Mouse (Mus musculus) kidney, embryonic 14.5 days (tissue): ENCODE data around the gene Magohb. TPM values are rescaled to one million over a fixed set of nuclear protein-coding genes. Genes with fewer than 3 reads are reported as not detected.
"Not testable (repeated sequence)": the region's sequence is repeated elsewhere in the genome, so short reads cannot be mapped to it uniquely, and the experiment has no call there.

Experiments
- ATAC-seq: fragments of 200-750 bp; cut with Nextera tagmentation; 2 replicates; pipeline ENCODE4 v1.8.0; 2017; ENCODE audit warnings: moderate number of reproducible peaks, mild to moderate bottlenecking, moderate TSS enrichment, moderate library complexity; ENCODE audit not compliant: low FRiP score, low TSS enrichment
- H3K27ac ChIP-seq: fragments of 300-500 bp; sonication (generic); 2 replicates; pipeline ENCODE4 v1.5.1; 2014; ENCODE audit warnings: low read depth, mild to moderate bottlenecking, low read length, moderate library complexity, mixed read lengths
- H3K27me3 ChIP-seq: fragments of 300-500 bp; sonication (generic); 2 replicates; pipeline ENCODE4 v1.6.1; 2014; ENCODE audit warnings: mild to moderate bottlenecking, low read length; ENCODE audit not compliant: control insufficient read depth, insufficient read depth
- H3K36me3 ChIP-seq: fragments of 300-500 bp; sonication (generic); 2 replicates; pipeline ENCODE4 v1.6.1; 2014; ENCODE audit warnings: low read length, mixed read lengths; ENCODE audit not compliant: control insufficient read depth, insufficient read depth
- H3K4me1 ChIP-seq: fragments of 300-500 bp; sonication (generic); 2 replicates; pipeline ENCODE4 v1.6.1; 2014; ENCODE audit warnings: low read length, mixed read lengths; ENCODE audit not compliant: control insufficient read depth, insufficient read depth
- H3K4me2 ChIP-seq: fragments of 300-500 bp; sonication (generic); replicated peaks from 2 replicates; pipeline ENCODE4 v1.6.1; 2014; ENCODE audit warnings: low read depth, mild to moderate bottlenecking, low read length
- H3K4me3 ChIP-seq: fragments of 300-500 bp; sonication (generic); 2 replicates; pipeline ENCODE4 v1.5.1; 2014; ENCODE audit warnings: mild to moderate bottlenecking, low read length
- H3K9ac ChIP-seq: fragments of 300-500 bp; sonication (generic); 2 replicates; pipeline ENCODE4 v1.6.1; 2014; ENCODE audit warnings: low read depth, mild to moderate bottlenecking, low read length, moderate library complexity
- H3K9me3 ChIP-seq: fragments of 300-500 bp; sonication (generic); 2 replicates; pipeline ENCODE4 v1.6.1; 2016; ENCODE audit warnings: low read length; ENCODE audit not compliant: control insufficient read depth
- WGBS: fragments of 180-500 bp; shearing (Covaris S2); extraction: QIAGEN DNeasy Blood & Tissue Kit; methylation state at CpG from one replicate; pipeline ENCODE4 v1.1.7; 2014; 5-methylcytosine and 5-hydroxymethylcytosine counted together
- polyA plus RNA-seq: library from polyadenylated mRNA; unstranded; fragments of >200 nt; fragmentation: Nextera tagmentation; extraction: Ambion mirVana; gene quantifications from 2 replicates; pipeline ENCODE4 v1.2.1, GENCODE M21; 2014

Magohb gene
- polyA plus RNA-seq, 1 experiment from 2014 or later, result 75.4 TPM

DNA sequence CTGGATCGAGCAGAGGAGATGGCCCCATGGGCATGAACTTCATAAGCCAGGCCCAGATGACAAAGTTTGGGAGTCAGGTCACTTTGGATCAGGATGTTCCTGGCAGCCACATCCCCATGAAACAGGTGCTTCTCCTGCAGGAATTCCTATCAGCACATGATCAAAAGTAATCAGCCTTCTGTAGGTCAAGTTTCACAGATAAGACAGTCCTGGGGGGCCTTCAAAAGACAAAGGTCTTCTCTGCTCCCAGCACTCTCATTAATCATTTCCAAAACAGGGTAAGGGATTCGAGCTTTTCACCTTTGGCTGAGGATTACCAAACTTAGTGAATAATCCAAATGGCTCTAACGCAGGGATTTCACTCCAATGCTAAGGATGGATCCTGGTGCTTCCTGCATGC is 11.7 kb upstream of the Magohb start:
- 59% methylated on average over 3 of the region's 3 CpGs for WGBS
- no peak overlapping the region for H3K27ac ChIP-seq
- no peak overlapping the region for H3K9ac ChIP-seq
- H3K4me3 ChIP-seq, result no peak overlapping the region
- no peaks in the 10 kb centered on the region for H3K4me1 ChIP-seq
- no peaks in the 10 kb centered on the region for H3K27me3 ChIP-seq
- no peak for ATAC-seq
- no peaks in the 10 kb centered on the region for H3K9me3 ChIP-seq
- no peak overlapping the region for H3K4me2 ChIP-seq
- H3K36me3 ChIP-seq, result no peaks in the 10 kb centered on the region

DNA sequence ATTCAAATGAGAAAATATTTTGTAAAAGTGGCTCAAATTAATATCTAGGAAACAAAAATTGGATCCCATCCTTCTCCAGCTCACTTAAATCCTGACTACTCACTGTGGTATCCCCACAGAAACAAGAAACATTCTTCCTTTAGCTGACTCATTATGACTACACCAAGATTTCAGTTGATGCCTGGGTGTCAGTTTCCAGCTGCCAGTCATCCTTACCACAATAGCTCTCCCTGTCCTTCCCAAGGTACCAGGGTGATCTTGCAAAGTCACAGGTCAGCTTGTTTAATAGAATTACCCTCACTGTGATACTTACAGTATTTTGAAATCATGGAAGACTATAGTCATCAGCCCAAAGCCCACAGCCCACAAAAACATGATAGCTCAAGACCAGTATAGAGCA is 5.5 kb upstream of the Magohb start:
- H3K27ac ChIP-seq, result no peak overlapping the region
- no peaks in the 10 kb centered on the region for H3K36me3 ChIP-seq
- no peaks in the 10 kb centered on the region for H3K27me3 ChIP-seq

DNA sequence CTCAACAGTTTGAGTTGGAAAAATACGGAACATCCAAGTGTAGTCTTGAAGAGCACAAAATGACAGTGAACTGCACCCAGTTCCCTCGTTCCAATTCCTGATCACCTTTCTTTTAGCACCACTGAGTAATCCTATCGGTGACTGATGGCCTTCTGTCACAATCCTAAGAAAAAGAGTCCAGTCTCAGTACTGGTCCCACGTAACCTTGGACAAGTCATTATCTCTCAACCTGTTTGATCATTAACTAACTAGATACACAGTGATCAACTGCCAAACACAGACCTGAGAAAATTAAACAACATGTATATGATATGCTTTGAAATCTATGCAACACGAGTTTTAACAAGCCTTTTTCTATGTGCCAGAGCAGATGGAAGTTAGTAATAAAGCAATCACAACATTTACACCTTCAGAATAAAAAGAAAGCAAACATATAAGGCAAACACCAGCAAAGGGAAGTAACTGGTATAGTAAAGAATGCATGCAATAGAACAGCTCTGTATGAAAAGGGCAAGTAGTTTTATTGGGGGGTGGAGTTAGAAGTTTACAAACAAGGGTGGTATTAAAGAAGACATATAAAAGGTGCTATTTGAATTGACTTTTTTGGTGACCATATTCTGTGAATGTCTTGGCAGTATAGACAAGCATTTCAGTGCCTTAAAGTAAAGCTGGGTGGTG is 1.5 kb upstream of the Magohb start:
- ATAC-seq, result no peak
- H3K4me1 ChIP-seq, result peaks cover 8% of the 10 kb centered on the region; the same call in 1 of the 2 replicates
- H3K9ac ChIP-seq, result no peak overlapping the region
- no peaks in the 10 kb centered on the region for H3K9me3 ChIP-seq
- H3K4me3 ChIP-seq, result no peak overlapping the region
- H3K36me3 ChIP-seq, result no peaks in the 10 kb centered on the region
- H3K27me3 ChIP-seq, result no peaks in the 10 kb centered on the region
- WGBS, result 82% methylated on average over 5 of the region's 5 CpGs
- H3K4me2 ChIP-seq, result no peak overlapping the region
- H3K27ac ChIP-seq, result no peak overlapping the region

More for the DNA sequence above, 5.5 kb upstream of the Magohb start:
- H3K9ac ChIP-seq, result no peak overlapping the region
- no peak for ATAC-seq
- no peak overlapping the region for H3K4me3 ChIP-seq
- no peak overlapping the region for H3K4me2 ChIP-seq
- H3K9me3 ChIP-seq, result no peaks in the 10 kb centered on the region
- H3K4me1 ChIP-seq, result no peaks in the 10 kb centered on the region

DNA sequence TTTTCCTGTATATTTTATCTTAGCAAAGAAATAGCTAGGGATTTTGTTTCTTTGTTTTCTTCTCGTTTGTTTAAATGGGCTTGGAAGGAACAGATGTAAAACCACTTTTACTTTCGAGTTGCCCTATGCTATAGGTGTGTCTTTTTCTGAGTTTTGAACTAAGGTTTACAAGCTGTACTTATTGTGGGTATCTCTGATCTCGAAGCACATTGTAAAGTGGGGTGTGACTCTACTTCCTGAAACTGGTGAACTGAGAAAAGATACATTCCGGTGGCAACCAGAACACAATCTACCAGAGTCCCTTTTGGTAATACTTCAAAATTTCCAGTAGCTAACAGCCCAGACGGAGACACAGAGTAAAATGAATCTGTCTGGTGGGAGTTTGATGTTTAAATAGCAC is 872 bp upstream of the Magohb start:
- Histone ChIP-seq H3K9me3 (no peaks in the 10 kb centered on the region), H3K4me1 (peaks cover 8% of the 10 kb centered on the region; the same call in 1 of the 2 replicates), H3K4me3 (no peak overlapping the region), H3K36me3 (no peaks in the 10 kb centered on the region), H3K9ac (no peak overlapping the region), H3K4me2 (no peak overlapping the region; the same call in 1 of the 2 replicates), H3K27me3 (no peaks in the 10 kb centered on the region), H3K27ac (no peak overlapping the region)
- WGBS, result 89% methylated on average over 5 of the region's 5 CpGs
- no peak for ATAC-seq

DNA sequence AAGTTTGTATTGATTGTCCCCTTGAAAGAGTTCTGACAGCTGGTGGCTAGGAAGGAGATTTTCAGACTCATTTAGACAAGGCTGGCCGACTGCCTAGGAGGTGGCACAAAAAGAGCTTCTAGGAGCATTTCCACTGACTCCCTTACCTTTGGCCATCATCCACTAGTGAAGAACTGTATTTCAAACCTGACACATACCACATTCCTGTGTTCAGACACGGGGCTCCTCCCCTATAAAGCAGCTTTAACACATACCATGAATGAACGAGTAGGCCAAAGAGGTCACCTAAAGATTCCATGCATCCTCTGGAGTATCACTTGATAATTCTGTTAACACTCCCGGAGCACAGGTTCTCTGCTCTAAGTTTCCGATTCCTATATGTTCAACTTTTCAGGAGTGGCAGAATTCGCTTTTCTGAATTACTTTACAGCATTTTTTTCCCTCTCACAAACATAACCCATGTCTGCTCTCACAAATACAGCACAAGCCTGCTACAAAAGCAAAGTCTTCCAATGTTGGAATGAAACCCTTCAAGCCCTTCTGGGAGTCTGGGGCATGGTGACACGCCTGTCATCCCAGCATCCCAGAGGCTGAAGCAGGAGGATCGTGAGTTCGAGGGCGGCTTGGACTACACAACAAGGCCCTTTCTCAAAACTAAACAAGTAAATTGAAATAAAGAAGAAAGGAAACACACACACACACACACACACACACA is 611 bp downstream of the Magohb start:
- ATAC-seq, result peak; percentile 56; the same call in 1 of the 2 replicates
- peaks cover 8% of the 10 kb centered on the region; the same call in 1 of the 2 replicates for H3K4me1 ChIP-seq
- peak overlapping the region; percentile 62; the same call in 1 of the 2 replicates for H3K27ac ChIP-seq
- peaks cover 9% of the 10 kb centered on the region; the same call in 1 of the 2 replicates for H3K36me3 ChIP-seq
- H3K27me3 ChIP-seq, result no peaks in the 10 kb centered on the region
- H3K9ac ChIP-seq, result peak overlapping the region; percentile 70
- peak overlapping the region; percentile 58 for H3K4me2 ChIP-seq
- H3K4me3 ChIP-seq, result peak overlapping the region; percentile 77
- H3K9me3 ChIP-seq, result no peaks in the 10 kb centered on the region
- WGBS, result 19% methylated on average over 10 of the region's 10 CpGs

DNA sequence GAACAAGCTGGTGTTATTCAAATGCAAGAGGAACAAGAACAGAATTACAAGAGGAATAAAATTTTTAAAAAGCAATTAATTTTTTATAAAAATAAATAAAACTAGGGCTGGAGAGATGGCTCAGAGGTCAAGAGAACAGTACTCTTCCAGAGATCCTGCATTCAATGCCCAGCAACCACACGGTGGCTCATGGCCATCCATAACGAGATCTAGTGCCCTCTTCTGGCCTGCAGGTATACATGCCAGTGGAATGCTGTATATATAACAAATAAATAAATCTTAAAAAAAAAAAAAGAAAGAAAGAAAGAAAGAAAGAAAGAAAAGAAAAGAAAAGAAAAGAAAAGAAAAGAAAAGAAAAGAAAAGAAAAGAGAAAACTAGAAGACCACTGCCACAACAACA is 2.6 kb downstream of the Magohb start:
- no peaks in the 10 kb centered on the region for H3K9me3 ChIP-seq
- H3K4me2 ChIP-seq, result no peak overlapping the region
- WGBS, result 17% methylated on average over 2 of the region's 2 CpGs
- no peak overlapping the region for H3K9ac ChIP-seq
- H3K27ac ChIP-seq, result no peak overlapping the region
- peaks cover 8% of the 10 kb centered on the region; the same call in 1 of the 2 replicates for H3K4me1 ChIP-seq
- no peak overlapping the region for H3K4me3 ChIP-seq
- ATAC-seq, result no peak
- H3K27me3 ChIP-seq, result no peaks in the 10 kb centered on the region
- peaks cover 14% of the 10 kb centered on the region for H3K36me3 ChIP-seq

DNA sequence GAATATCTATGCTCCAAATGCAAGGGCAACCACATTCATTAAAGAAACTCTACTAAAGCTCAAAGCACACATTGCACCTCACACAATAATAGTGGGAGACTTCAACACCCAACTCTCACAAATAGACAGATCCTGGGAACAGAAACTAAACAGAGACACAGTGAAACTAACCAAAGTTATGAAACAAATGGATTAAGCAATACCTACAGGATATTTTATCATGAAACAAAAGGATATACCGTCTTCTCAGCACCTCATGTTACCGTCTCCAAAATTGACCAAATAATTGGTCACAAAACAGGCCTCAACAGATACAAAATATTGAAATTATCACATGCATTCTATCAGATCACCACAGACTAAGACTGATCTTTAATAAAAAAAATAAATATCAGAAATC is 14.9 kb downstream of the Magohb start:
- H3K9me3 ChIP-seq, H3K4me3 ChIP-seq, ATAC-seq, H3K4me2 ChIP-seq, H3K9ac ChIP-seq, H3K27me3 ChIP-seq, H3K36me3 ChIP-seq, H3K4me1 ChIP-seq, H3K27ac ChIP-seq: not testable (repeated sequence)
- WGBS, result 93% methylated on average over 2 of the region's 2 CpGs

DNA sequence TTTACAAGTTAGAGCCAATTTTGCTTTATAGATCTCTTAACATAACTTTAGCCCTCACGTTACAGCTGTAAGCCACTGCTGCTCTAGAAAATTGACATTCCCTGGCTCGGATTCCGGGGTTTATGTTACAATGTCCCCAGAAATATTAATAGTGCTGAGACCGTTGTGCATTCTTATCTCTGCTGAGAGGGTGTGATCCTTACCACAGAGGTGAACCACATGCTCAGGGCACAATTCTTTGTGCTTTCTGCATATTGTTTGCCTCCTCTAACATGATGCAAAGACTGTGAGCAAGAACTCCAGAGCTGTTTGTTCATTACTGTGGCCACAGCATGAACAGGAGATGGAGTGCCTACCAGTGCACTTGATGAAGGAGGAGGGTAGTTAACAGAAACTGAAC is 16.4 kb downstream of the Magohb start:
- no peak overlapping the region for H3K4me3 ChIP-seq
- 86% methylated on average over 4 of the region's 4 CpGs for WGBS
- no peak overlapping the region for H3K27ac ChIP-seq
- H3K4me1 ChIP-seq, result no peaks in the 10 kb centered on the region
- H3K9me3 ChIP-seq, result no peaks in the 10 kb centered on the region
- no peaks in the 10 kb centered on the region for H3K27me3 ChIP-seq
- ATAC-seq, result no peak
- no peak overlapping the region for H3K4me2 ChIP-seq
- peaks cover 5% of the 10 kb centered on the region; the same call in 1 of the 2 replicates for H3K36me3 ChIP-seq
- no peak overlapping the region for H3K9ac ChIP-seq

DNA sequence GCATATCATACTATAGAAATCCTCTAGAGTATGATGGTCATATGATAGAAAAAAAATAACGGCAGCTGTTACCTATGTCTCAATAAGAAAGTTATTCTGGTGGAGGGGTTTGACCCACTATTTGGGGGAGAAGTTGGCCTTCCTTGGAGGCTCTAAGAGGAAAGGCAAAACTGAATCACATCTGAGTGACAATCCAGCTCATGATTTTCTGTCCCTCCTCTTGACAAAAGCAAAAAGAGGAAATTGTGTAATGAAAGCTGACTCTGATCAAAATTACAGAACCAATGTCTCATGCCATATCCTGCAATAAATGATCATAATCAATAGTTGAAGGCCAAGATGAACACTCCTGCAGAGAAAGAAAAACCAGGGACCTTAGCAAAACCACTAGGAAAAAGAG is 20.7 kb downstream of the Magohb start:
- H3K4me2 ChIP-seq, result no peak overlapping the region
- 91% methylated on average over 1 of the region's 1 CpGs for WGBS
- no peaks in the 10 kb centered on the region for H3K9me3 ChIP-seq
- no peaks in the 10 kb centered on the region for H3K27me3 ChIP-seq
- no peak overlapping the region for H3K4me3 ChIP-seq
- ATAC-seq, result no peak
- no peak overlapping the region for H3K27ac ChIP-seq
- H3K4me1 ChIP-seq, result no peaks in the 10 kb centered on the region
- H3K36me3 ChIP-seq, result peaks cover 5% of the 10 kb centered on the region; the same call in 1 of the 2 replicates
- no peak overlapping the region for H3K9ac ChIP-seq
